Mouse (Mus musculus): ENCODE measurements around the gene Kansl1. TPM values are rescaled to one million over a fixed set of nuclear protein-coding genes. Genes with fewer than 3 reads are reported as not detected.
"Not testable (repeated sequence)": the region's sequence is repeated elsewhere in the genome, so short reads cannot be mapped to it uniquely, and the experiment has no call there.

Kansl1 gene
- polyA plus RNA-seq, 1 experiment: 67.1 TPM

DNA sequence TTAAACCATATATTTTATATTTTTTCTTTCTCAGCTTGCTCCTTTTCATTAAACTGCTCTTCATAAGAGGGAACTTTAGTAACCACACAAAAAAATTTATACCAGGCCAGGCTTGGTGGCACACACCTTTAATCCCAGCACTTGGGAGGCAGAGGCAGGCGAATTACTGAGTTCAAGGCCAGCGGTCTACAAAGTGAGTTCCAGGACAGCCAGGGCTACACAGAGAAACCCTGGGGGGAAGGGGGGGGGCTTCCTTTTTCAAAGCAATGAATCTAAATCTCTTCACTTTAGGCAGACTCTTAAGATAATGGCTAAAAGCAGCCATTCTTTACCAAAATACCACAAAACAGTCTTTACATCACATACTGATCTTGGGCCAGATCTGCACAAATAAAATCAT, 9.0 kb downstream of the Kansl1 start:
- Histone ChIP-seq H3K36me3 (replicated peaks; ENCODE audit: low read length) (peaks cover 32% of the 10 kb centered on the region), H3K9me3 (no peaks in the 10 kb centered on the region), H3K27me3 (replicated peaks) (no peaks in the 10 kb centered on the region), H3K4me1 (peaks cover 10% of the 10 kb centered on the region), H3K4me3 (replicated peaks) (no peak overlapping the region)
- TF ChIP-seq GATA1 (IDR thresholded peaks at IDR 0.05; ENCODE audit: borderline replicate concordance, low read length) (no peak), FLI1 (IDR thresholded peaks at IDR 0.05; ENCODE audit: low read length) (no peak)

DNA sequence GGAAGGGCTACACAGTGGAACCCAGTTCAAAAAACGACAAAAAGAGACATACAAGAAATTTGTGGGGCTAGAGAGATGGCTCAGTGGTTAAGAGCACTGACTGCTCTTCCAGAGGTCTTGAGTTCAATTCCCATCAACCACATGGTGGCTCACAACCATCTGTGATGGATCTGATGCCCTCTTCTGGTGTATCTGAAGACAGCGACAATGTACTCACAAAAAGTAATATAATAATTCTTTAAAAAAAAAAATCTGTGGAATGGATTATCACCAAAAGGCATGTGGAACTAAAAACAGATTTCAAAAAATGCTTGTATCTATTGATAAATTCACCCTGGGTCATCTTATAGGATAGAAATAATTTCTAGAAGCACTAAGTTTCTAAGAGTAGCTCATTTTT, 10.2 kb downstream of the Kansl1 start:
- TF ChIP-seq GATA1 (IDR thresholded peaks at IDR 0.05; ENCODE audit: borderline replicate concordance, low read length) (no peak), FLI1 (IDR thresholded peaks at IDR 0.05; ENCODE audit: low read length) (no peak)
- Histone ChIP-seq H3K4me1 (peaks cover 6% of the 10 kb centered on the region; the same call in 1 of the 2 replicates), H3K9me3 (no peaks in the 10 kb centered on the region), H3K36me3 (replicated peaks; ENCODE audit: low read length) (peaks cover 21% of the 10 kb centered on the region), H3K27me3 (replicated peaks) (no peaks in the 10 kb centered on the region), H3K4me3 (replicated peaks) (no peak overlapping the region)

DNA sequence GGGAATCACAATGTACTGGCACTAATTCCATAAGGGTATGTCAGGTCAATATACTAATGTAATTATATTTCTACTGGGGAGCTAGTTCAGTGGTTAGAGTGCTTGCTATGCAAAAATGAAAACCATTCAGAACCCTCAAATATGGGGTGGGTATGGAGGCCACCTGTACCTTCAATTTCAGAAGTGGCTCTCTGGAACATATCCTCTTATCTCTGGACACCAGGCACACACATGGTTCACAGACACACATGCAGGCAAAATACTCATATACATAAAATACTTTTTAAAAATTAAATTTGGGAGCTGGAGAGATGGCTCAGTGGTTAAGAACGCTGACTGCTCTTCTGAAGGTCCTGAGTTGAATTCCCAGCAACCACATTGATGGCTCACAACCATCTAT, 16.0 kb downstream of the Kansl1 start:
- peaks cover 7% of the 10 kb centered on the region for H3K36me3 ChIP-seq (replicated peaks; ENCODE audit: low read length)
- TF ChIP-seq GATA1 (IDR thresholded peaks at IDR 0.05; ENCODE audit: borderline replicate concordance, low read length): no peak
- no peak for TF ChIP-seq FLI1 (IDR thresholded peaks at IDR 0.05; ENCODE audit: low read length)

DNA sequence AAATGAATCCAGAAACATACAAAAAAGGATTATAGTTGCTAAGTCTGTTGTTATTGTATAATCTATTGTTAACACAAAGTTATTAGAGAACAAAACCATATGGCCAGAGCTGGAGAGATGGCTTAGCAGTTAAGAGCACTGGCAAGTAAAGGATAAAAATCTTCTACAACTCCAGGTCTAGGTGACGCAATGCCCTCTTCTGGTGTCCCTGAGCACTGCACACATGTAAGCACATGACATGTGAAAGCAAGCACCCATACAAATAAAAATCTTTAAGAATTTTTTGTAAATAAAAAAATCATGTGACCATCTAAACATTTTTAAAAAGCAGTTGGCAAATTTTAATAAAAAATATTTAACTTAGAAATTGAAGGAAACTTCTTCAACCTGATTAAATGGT, 17.4 kb downstream of the Kansl1 start:
- H3K4me1 ChIP-seq: peaks cover 10% of the 10 kb centered on the region; the same call in 1 of the 2 replicates
- H3K9me3 ChIP-seq: no peaks in the 10 kb centered on the region
- no peak for TF ChIP-seq FLI1 (IDR thresholded peaks at IDR 0.05; ENCODE audit: low read length)
- TF ChIP-seq GATA1 (IDR thresholded peaks at IDR 0.05; ENCODE audit: borderline replicate concordance, low read length): no peak
- H3K4me3 ChIP-seq (replicated peaks): no peak overlapping the region
- H3K27me3 ChIP-seq (replicated peaks): no peaks in the 10 kb centered on the region
- peaks cover 7% of the 10 kb centered on the region for H3K36me3 ChIP-seq (replicated peaks; ENCODE audit: low read length)

More for the DNA sequence above, 16.0 kb downstream of the Kansl1 start:
- Histone ChIP-seq H3K4me1 (peaks cover 16% of the 10 kb centered on the region; the same call in 1 of the 2 replicates), H3K27me3 (replicated peaks) (no peaks in the 10 kb centered on the region), H3K4me3 (replicated peaks) (no peak overlapping the region), H3K9me3 (no peaks in the 10 kb centered on the region)

DNA sequence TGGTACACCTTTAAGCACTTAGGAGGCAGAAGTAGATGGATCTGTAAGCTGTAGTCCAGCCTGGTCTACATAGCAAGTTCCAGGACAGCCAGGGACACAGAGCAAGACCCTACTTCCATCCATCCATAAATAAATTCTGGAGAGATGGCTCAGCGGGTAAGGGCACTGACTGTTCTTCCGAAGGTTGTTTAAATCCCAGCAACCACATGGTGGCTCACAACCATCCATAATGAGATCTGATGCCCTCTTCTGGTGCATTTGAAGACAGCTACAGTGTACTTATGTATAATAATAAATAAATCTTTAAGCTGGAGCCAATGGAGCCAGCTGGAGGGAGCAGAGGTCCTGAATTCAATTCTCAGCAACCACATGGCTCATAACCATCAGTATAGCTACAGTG, 20.2 kb downstream of the Kansl1 start:
- H3K4me3 ChIP-seq (replicated peaks); H3K36me3 ChIP-seq (replicated peaks; ENCODE audit: low read length); H3K9me3 ChIP-seq; H3K27me3 ChIP-seq (replicated peaks): not testable (repeated sequence)
- H3K4me1 ChIP-seq: peaks cover 19% of the 10 kb centered on the region; the same call in 1 of the 2 replicates

DNA sequence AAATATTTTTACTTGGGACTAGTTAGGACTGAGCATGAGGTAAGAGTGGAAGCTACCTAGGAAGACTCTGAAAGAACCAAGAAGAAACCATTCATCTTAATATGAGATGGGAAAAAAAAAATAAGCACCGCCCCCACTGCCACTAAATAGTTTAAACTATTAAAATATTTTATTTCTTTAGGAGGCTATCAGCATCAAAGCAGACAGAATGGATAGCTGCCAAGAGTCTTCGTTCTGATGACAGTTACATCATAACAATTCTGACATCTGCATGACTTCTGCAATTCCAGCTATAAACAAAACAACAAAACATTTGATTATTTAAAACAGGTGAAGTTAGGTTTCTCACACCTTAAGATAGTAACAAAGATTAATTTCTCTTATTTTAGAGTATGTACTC, 23.1 kb downstream of the Kansl1 start:
- Histone ChIP-seq H3K36me3 (replicated peaks; ENCODE audit: low read length) (peaks cover 2% of the 10 kb centered on the region), H3K9me3 (no peaks in the 10 kb centered on the region), H3K4me1 (peaks cover 12% of the 10 kb centered on the region; the same call in 1 of the 2 replicates), H3K4me3 (replicated peaks) (no peak overlapping the region), H3K27me3 (replicated peaks) (no peaks in the 10 kb centered on the region)
- no peak for TF ChIP-seq FLI1 (IDR thresholded peaks at IDR 0.05; ENCODE audit: low read length)

DNA sequence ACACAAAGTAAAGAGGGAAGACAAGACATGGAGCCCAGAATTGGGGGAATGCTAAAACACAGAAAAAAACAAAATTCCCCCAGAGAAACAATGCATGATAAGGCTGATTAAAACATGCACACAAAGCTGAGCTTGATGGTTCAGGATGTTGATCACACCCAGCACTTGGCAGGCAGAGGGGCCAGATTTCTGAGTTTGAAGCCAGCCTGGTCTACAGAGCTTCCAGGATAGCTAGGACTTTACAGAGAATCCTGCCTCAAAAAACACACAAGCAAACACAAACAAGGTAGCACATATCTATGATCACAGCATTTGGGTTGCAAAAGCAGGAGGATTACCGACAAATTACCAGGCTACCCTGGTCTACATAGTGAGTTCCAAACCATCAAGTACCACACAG, 23.6 kb downstream of the Kansl1 start:
- Histone ChIP-seq H3K36me3 (replicated peaks; ENCODE audit: low read length) (peaks cover 2% of the 10 kb centered on the region), H3K27me3 (replicated peaks) (no peaks in the 10 kb centered on the region), H3K9me3 (no peaks in the 10 kb centered on the region), H3K4me3 (replicated peaks) (no peak overlapping the region), H3K4me1 (peaks cover 12% of the 10 kb centered on the region; the same call in 1 of the 2 replicates)
- TF ChIP-seq GATA1 (IDR thresholded peaks at IDR 0.05; ENCODE audit: borderline replicate concordance, low read length) (no peak), FLI1 (IDR thresholded peaks at IDR 0.05; ENCODE audit: low read length) (no peak)

DNA sequence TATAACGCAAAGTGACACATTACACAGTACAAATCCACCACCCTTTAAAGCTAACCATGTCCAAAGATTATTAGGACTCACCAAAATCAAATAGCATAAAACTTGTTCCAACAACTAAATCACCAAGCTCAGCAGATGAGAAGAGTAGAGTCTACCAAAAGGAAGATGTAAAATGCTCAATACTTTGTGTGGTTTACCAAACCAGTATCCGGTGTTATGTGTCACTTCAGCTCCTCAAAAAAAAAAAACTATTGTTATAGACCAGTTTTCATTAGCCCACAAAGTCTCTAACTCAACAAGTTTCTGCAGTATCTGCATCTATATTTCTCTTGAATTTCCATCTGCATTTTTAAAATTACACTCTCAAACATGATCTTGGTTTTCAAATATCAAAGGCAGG, 25.3 kb downstream of the Kansl1 start:
- no peaks in the 10 kb centered on the region for H3K27me3 ChIP-seq (replicated peaks)
- peaks cover 23% of the 10 kb centered on the region; the same call in 1 of the 2 replicates for H3K4me1 ChIP-seq
- TF ChIP-seq GATA1 (IDR thresholded peaks at IDR 0.05; ENCODE audit: borderline replicate concordance, low read length) (no peak), FLI1 (IDR thresholded peaks at IDR 0.05; ENCODE audit: low read length) (no peak)
- H3K36me3 ChIP-seq (replicated peaks; ENCODE audit: low read length): no peaks in the 10 kb centered on the region
- H3K9me3 ChIP-seq: no peaks in the 10 kb centered on the region
- H3K4me3 ChIP-seq (replicated peaks): peak overlapping the region; percentile 100

DNA sequence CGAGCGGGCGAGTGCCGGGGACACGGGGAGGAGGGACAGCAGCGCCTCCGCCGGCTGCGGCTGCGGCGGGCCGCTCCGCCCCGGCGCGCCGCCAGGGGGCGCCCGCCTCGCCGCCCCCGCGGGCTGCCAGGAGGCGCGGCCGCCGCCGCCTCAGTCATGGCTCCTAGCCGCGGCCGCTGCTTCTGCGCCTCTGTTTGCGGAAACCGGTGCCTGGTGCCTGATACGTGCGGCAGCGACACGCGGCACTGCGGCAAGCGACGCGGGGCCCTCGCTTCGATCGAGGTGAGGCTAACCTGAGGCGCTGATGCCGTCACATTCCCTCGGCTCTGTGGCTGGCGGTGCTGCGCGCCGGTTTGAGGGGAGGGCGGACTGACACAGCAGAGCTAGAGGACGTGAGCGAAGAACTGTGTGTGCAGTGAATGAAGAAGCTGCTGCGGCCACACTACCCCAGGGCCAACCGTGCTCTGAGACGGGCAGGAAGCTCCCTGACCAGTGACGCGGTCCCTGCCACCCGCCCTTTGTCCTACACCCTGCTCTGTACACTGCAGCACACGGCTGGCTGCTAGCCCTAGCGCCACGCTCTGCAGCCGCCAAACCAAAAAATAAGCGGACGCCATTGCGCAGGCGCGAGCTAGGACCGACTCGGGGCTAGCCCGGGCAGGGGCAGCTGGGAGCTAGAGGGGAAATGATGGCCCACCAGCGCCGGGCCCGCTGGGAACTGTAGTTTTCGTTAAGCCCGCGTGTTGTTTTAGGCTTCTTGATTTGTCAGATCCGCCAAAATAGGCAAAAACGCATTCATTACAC, 26.1 kb downstream of the Kansl1 start:
- Histone ChIP-seq H3K27me3 (replicated peaks) (no peaks in the 10 kb centered on the region), H3K4me1 (peaks cover 29% of the 10 kb centered on the region), H3K4me3 (replicated peaks) (peak overlapping the region; percentile 100), H3K36me3 (replicated peaks; ENCODE audit: low read length) (no peaks in the 10 kb centered on the region), H3K9me3 (no peaks in the 10 kb centered on the region)
- TF ChIP-seq FLI1 (IDR thresholded peaks at IDR 0.05; ENCODE audit: low read length): no peak
- no peak for TF ChIP-seq GATA1 (IDR thresholded peaks at IDR 0.05; ENCODE audit: borderline replicate concordance, low read length)

DNA sequence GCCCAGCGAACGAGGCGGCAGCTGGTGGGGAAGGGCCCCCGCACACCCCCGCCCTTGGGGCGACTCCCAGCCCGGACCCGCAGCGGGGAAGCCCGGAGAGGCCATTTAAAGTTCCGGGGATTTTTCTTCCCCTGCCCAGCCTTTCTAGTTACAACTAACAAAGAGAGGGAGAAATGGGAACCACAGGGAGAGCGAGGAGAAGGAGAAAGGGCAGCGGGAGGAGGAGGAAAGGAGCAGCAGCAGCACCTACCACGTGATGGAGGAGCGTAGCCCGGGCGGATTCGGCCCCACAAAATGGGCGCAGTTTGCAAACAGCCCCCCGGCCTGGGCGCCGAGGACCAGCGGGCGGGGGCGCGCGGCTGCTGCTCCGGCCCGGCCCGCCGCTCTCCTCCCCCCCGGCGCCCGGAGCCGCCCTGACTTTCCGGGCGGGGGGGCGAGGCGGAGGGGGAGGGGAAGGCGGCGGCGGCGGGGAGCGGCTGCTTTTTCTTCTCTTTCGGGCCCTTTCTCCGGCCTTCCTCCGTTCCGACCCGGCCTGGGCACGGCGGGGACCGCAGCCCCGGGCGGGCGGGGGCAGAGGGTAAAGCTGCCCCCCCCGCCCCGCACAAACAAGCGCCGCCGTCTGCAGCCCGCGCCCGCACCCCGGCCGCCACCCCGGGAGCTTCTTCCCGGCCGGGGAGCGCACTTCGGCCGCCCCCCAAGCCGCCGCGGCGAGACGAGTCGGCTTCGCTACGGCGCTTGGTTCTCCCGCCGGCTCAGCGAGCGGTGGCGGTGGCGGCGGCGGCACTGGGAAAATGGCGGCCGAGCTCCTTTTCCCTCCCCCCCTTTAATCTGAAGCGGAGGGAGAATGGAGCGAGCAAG, 27.0 kb downstream of the Kansl1 start:
- no peaks in the 10 kb centered on the region for H3K36me3 ChIP-seq (replicated peaks; ENCODE audit: low read length)
- no peaks in the 10 kb centered on the region for H3K9me3 ChIP-seq
- TF ChIP-seq GATA1 (IDR thresholded peaks at IDR 0.05; ENCODE audit: borderline replicate concordance, low read length): no peak
- peak overlapping the region; percentile 100 for H3K4me3 ChIP-seq (replicated peaks)
- no peaks in the 10 kb centered on the region for H3K27me3 ChIP-seq (replicated peaks)
- peaks cover 36% of the 10 kb centered on the region for H3K4me1 ChIP-seq
